Mouse (Mus musculus): Measurements from ENCODE around the gene Oca2.

The Oca2 gene

GRCm38 (mm10) chr7:56239543-56239942 is at the start of gene Oca2:
Oca2 (plus strand) TSS chr7:56239760.
- DNase-seq (ENCODE audit: low read depth, low spot score) = no peak

GRCm38 (mm10) chr7:56191041-56191440 is 48.5 kb upstream of the Oca2 start:
- DNase-seq (ENCODE audit: low read depth, low spot score) = no peak

- no peak for DNase-seq (ENCODE audit: low read depth, low spot score)
Observed at GRCm38 (mm10) chr7:56191661-56192060, 47.9 kb upstream of the Oca2 start.

GRCm38 (mm10) chr7:56201483-56202218 is 37.9 kb upstream of the Oca2 start:
- DNase-seq (ENCODE audit: low read depth, low spot score) = no peak

- DNase-seq (ENCODE audit: low read depth, low spot score) = no peak
Observed at GRCm38 (mm10) chr7:56202843-56203242, 36.7 kb upstream of the Oca2 start.

- DNase-seq (ENCODE audit: low read depth, low spot score) = no peak
Observed at GRCm38 (mm10) chr7:56203286-56203685, 36.3 kb upstream of the Oca2 start.

- no peak for DNase-seq (ENCODE audit: low read depth, low spot score)
Observed at GRCm38 (mm10) chr7:56204877-56205276, 34.7 kb upstream of the Oca2 start.

GRCm38 (mm10) chr7:56220811-56221210 is 18.7 kb upstream of the Oca2 start:
- DNase-seq (ENCODE audit: low read depth, low spot score) = no peak

- no peak for DNase-seq (ENCODE audit: low read depth, low spot score)
Observed at GRCm38 (mm10) chr7:56235794-56236423, 3.7 kb upstream of the Oca2 start.

GRCm38 (mm10) chr7:56236617-56237016 is 2.9 kb upstream of the Oca2 start:
- DNase-seq (ENCODE audit: low read depth, low spot score) = no peak

- no peak for DNase-seq (ENCODE audit: low read depth, low spot score)
Observed at GRCm38 (mm10) chr7:56254568-56254967, 15.0 kb downstream of the Oca2 start.

- no peak for DNase-seq (ENCODE audit: low read depth, low spot score)
Observed at GRCm38 (mm10) chr7:56257875-56258441, 18.4 kb downstream of the Oca2 start.

GRCm38 (mm10) chr7:56277506-56277905 is 37.9 kb downstream of the Oca2 start:
- no peak for DNase-seq (ENCODE audit: low read depth, low spot score)

GRCm38 (mm10) chr7:56291468-56292115 is 52.0 kb downstream of the Oca2 start:
- peak; percentile 44 for DNase-seq (ENCODE audit: low read depth, low spot score)

- no peak for DNase-seq (ENCODE audit: low read depth, low spot score)
Observed at GRCm38 (mm10) chr7:56304408-56304807, 64.8 kb downstream of the Oca2 start.

GRCm38 (mm10) chr7:56314358-56314757 is 74.8 kb downstream of the Oca2 start:
- no peak for DNase-seq (ENCODE audit: low read depth, low spot score)

GRCm38 (mm10) chr7:56315630-56316529 is 76.3 kb downstream of the Oca2 start:
- no peak for DNase-seq (ENCODE audit: low read depth, low spot score)

- DNase-seq (ENCODE audit: low read depth, low spot score) = no peak
Observed at GRCm38 (mm10) chr7:56327738-56328137, 88.2 kb downstream of the Oca2 start.

GRCm38 (mm10) chr7:56348528-56348927 is 109.0 kb downstream of the Oca2 start:
- DNase-seq (ENCODE audit: low read depth, low spot score) = no peak

GRCm38 (mm10) chr7:56356658-56357342 is 117.2 kb downstream of the Oca2 start:
- no peak for DNase-seq (ENCODE audit: low read depth, low spot score)

Measured in embryo, embryonic 11.5 days (tissue).